Mouse (Mus musculus): Measurements from ENCODE around the gene Myt1.

DNA sequence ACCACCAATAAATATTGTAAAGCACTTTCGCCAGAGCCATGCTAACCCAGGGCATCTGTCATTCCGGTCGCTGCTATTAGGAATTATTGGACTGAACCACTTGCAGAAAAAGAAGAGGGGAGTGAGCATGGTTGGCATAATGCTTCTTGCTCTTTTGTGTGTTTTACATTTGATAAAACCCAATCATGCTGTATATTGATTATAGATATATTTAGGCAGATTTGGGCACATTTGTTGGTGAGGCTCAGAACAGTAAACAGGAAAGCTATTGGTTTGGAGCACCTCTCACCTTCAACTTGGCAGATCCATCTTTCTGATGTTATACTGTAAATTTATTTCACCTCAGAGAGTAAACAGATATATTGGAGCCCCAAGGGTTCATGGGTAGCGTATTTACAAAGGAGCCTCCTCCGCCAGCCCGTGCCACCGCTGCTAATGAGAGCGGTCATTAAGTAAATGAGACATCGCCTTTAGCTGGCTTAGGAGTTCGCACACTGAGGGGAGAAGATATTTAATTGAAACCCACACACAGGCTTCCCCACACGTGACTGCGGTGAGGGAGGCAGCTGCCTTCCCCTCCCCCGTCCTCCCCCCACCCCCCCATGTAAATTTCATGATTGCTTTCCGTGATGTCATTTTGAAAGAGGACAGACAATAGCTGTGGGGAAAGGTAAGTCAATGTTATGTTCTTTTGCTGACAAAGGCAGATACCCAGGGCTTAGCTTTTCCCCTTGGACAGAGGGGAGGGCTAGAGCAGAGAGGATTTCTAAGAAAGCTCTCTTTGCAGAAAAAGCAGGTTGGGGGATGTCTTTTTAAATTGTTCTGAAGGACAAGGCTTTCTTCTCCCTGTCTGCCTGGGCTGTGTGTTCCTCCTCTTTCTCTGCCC, 3.8 kb downstream of the Myt1 start:
- no peak for TF ChIP-seq POLR2A (IDR thresholded peaks at IDR 0.05; ENCODE audit: control insufficient read depth, extremely low read depth, insufficient read depth, low read length, poor library complexity)
- TF ChIP-seq CTCF (IDR thresholded peaks at IDR 0.05; ENCODE audit: borderline replicate concordance, control insufficient read depth, extremely low read depth, insufficient read depth, low read length, poor library complexity) = no peak
